ENCODE assay signal across 22 mouse cellular contexts in genomic region chr4:12277949-12278348, GRCm38 (mm10).
DNase-seq lines count a peak whose midpoint lies in the region; ATAC-seq and TF ChIP-seq lines count a peak whose summit lies in the region.
"Had no signal": no experiment of that assay in that cellular context is flagged by ENCODE, and none has a peak within 500 bp of the region (broad histone marks: within the 10 kb centered on the region; RNA-seq: fewer than 3 reads in every experiment).

No protein-coding gene starts in this region.

- no peak for DNase-seq in lung, postnatal 36 days
- DNase-seq in brain, embryonic 14.5 days (ENCODE audit: low read depth): peak; percentile 14
- peak; percentile 86 for DNase-seq in heart, embryonic 10.5 days (ENCODE audit: low spot score)
- no peak for DNase-seq in spleen, postnatal 14 days (ENCODE audit: low spot score in 2 of 2)
- DNase-seq in gastrocnemius, postnatal 10 days: no peak
- DNase-seq: adrenal gland, adult 2 months; B cell, adult 2 months; cerebellum, adult 11-12 months; cerebellum, postnatal 10 days; gastrocnemius, postnatal 14 days; kidney, adult 9 months; kidney, postnatal 14 days had no signal

- no peaks in the 10 kb centered on the region for H3K36me3 ChIP-seq in lung, embryonic 15.5 days
- H3K36me3 ChIP-seq in heart, embryonic 10.5 days: no peaks in the 10 kb centered on the region
- no peaks in the 10 kb centered on the region for H3K36me3 ChIP-seq in heart, embryonic 16.5 days (ENCODE audit: control insufficient read depth, insufficient read depth)
- H3K36me3 ChIP-seq: forebrain, embryonic 10.5 days; hindbrain, embryonic 15.5 days; limb, embryonic 13.5 days; liver, embryonic 12.5 days; midbrain, embryonic 15.5 days had no signal

- H3K4me3 ChIP-seq in lung, embryonic 15.5 days: no peak overlapping the region
- no peak overlapping the region for H3K4me3 ChIP-seq in heart, embryonic 10.5 days
- no peak overlapping the region for H3K4me3 ChIP-seq in heart, embryonic 16.5 days (ENCODE audit: low read length)
- H3K4me3 ChIP-seq: forebrain, embryonic 10.5 days; hindbrain, embryonic 15.5 days; limb, embryonic 13.5 days; liver, embryonic 12.5 days; midbrain, embryonic 15.5 days had no signal

- H3K9me3 ChIP-seq in lung, embryonic 15.5 days: no peaks in the 10 kb centered on the region
- H3K9me3 ChIP-seq in heart, embryonic 10.5 days: no peaks in the 10 kb centered on the region
- H3K9me3 ChIP-seq in heart, embryonic 16.5 days (replicated peaks; ENCODE audit: control insufficient read depth, low read length): no peaks in the 10 kb centered on the region
- H3K9me3 ChIP-seq: forebrain, embryonic 10.5 days; hindbrain, embryonic 15.5 days; limb, embryonic 13.5 days; liver, embryonic 12.5 days; midbrain, embryonic 15.5 days had no signal

- 38% methylated on average over 3 of the region's 3 CpGs for WGBS in lung, embryonic 15.5 days
- 25% methylated on average over 3 of the region's 3 CpGs for WGBS in heart, embryonic 10.5 days
- 25% methylated on average over 3 of the region's 3 CpGs for WGBS in heart, embryonic 16.5 days

- no peaks in the 10 kb centered on the region for H3K27me3 ChIP-seq in lung, embryonic 15.5 days
- H3K27me3 ChIP-seq in heart, embryonic 10.5 days (ENCODE audit: insufficient read depth, poor library complexity, severe bottlenecking): no peaks in the 10 kb centered on the region
- no peaks in the 10 kb centered on the region for H3K27me3 ChIP-seq in heart, embryonic 16.5 days (ENCODE audit: control insufficient read depth, insufficient read depth, low read length)
- H3K27me3 ChIP-seq: hindbrain, embryonic 15.5 days; limb, embryonic 13.5 days; liver, embryonic 12.5 days; midbrain, embryonic 15.5 days had no signal

- ATAC-seq in lung, embryonic 15.5 days (ENCODE audit: borderline replicate concordance, extremely low read depth, low FRiP score, low TSS enrichment): peak; percentile 80; the same call in 1 of the 2 replicates
- peak; percentile 65; the same call in 1 of the 2 replicates for ATAC-seq in heart, embryonic 16.5 days (replicated peaks; ENCODE audit: extremely low read depth, insufficient read depth, low FRiP score)
- ATAC-seq: forebrain, embryonic 16.5 days; intestine, embryonic 16.5 days; liver, embryonic 12.5 days; midbrain, embryonic 15.5 days had no signal

- no peak for TF ChIP-seq CTCF in brain, embryonic 14.5 days (IDR thresholded peaks at IDR 0.05; ENCODE audit: borderline replicate concordance, extremely low read depth, insufficient read depth, insufficient read length)

- H3K9ac ChIP-seq in lung, embryonic 15.5 days: no peak overlapping the region
- H3K9ac ChIP-seq in heart, embryonic 16.5 days (ENCODE audit: low read length): no peak overlapping the region
- H3K9ac ChIP-seq: hindbrain, embryonic 15.5 days; limb, embryonic 13.5 days; liver, embryonic 12.5 days; midbrain, embryonic 15.5 days had no signal

- no peaks in the 10 kb centered on the region for H3K4me1 ChIP-seq in lung, embryonic 15.5 days
- H3K4me1 ChIP-seq in heart, embryonic 10.5 days: peaks cover 37% of the 10 kb centered on the region
- H3K4me1 ChIP-seq in heart, embryonic 16.5 days (ENCODE audit: control insufficient read depth, insufficient read depth, low read length): peaks cover 11% of the 10 kb centered on the region; the same call in 1 of the 2 replicates
- H3K4me1 ChIP-seq: hindbrain, embryonic 15.5 days; limb, embryonic 13.5 days; liver, embryonic 12.5 days; midbrain, embryonic 15.5 days had no signal

- H3K4me2 ChIP-seq in lung, embryonic 15.5 days: no peak overlapping the region
- no peak overlapping the region for H3K4me2 ChIP-seq in heart, embryonic 16.5 days (ENCODE audit: low read depth, low read length)
- H3K4me2 ChIP-seq: hindbrain, embryonic 15.5 days; limb, embryonic 13.5 days; liver, embryonic 12.5 days; midbrain, embryonic 15.5 days had no signal

- TF ChIP-seq POLR2A in brain, embryonic 14.5 days (IDR thresholded peaks at IDR 0.05; ENCODE audit: borderline replicate concordance, extremely low read depth, insufficient read depth, insufficient read length, poor library complexity, severe bottlenecking): no peak

- H3K27ac ChIP-seq in lung, embryonic 15.5 days: no peak overlapping the region
- H3K27ac ChIP-seq in heart, embryonic 10.5 days: peak overlapping the region; percentile 62; the same call in 1 of the 2 replicates
- H3K27ac ChIP-seq in heart, embryonic 16.5 days (ENCODE audit: low read length): peak overlapping the region; percentile 29; the same call in 1 of the 2 replicates
- H3K27ac ChIP-seq: forebrain, embryonic 10.5 days; hindbrain, embryonic 15.5 days; limb, embryonic 13.5 days; liver, embryonic 12.5 days; midbrain, embryonic 15.5 days; stomach, postnatal 0 days had no signal

Comparison
In these comparisons a context has a peak if more than half of its experiments do, and no peak if none do; other contexts are left out.
1. DNase-seq: peak in brain, embryonic 14.5 days (single experiment) and heart, embryonic 10.5 days (single experiment); none in lung, postnatal 36 days (single experiment), spleen, postnatal 14 days (0 of 2) and gastrocnemius, postnatal 10 days (single experiment).